Mouse (Mus musculus) ES-E14 (cell line): ENCODE measurements around the gene Rsbn1. TPM values are rescaled to one million over a fixed set of nuclear protein-coding genes. Genes with fewer than 3 reads are reported as not detected.

ENCODE experiments used
- total RNA-seq: library from RNA; depleted of rRNA; stranded (reverse); fragments of 300-350 nt; gene quantifications from 2 replicates; pipeline ENCODE4 v1.2.3, GENCODE M21; 2012; rRNA removed

Rsbn1 gene
- total RNA-seq, 1 experiment: 14.4 TPM

Other genes with a start within 250 kb of the Rsbn1 start
- gene Olfml3, start 176.1 kb upstream of the Rsbn1 start, total RNA-seq: 0.79 and 1.2 TPM in 2 replicates
- gene Gm10964, start 174.8 kb upstream of the Rsbn1 start, total RNA-seq: not detected in 2 replicates
- gene Hipk1, start 122.6 kb upstream of the Rsbn1 start, total RNA-seq: 20.2 and 21.8 TPM in 2 replicates
- 7.1 and 8.2 TPM in 2 replicates for gene Dclre1b, start 104.7 kb upstream of the Rsbn1 start, total RNA-seq
- 10.1 and 12.8 TPM in 2 replicates for gene Ap4b1, start 104.6 kb upstream of the Rsbn1 start, total RNA-seq
- gene Gm43064, start 104.5 kb upstream of the Rsbn1 start, total RNA-seq: 0.32 and 0.76 TPM in 2 replicates
- 0.90 and 1.4 TPM in 2 replicates for gene Bcl2l15, start 81.5 kb upstream of the Rsbn1 start, total RNA-seq
- 0.22 and 0.37 TPM in 2 replicates for gene Ptpn22, start 54.3 kb upstream of the Rsbn1 start, total RNA-seq
- gene Phtf1, start 54.0 kb downstream of the Rsbn1 start, total RNA-seq: 14.1 and 18.2 TPM in 2 replicates